Mouse (Mus musculus) liver, adult 2 months (tissue): ENCODE data around the gene Hils1.

ENCODE experiments used
- CTCF ChIP-seq: fragments of 200-500 bp; IDR thresholded peaks from 2 replicates; pipeline ENCODE4 v1.5.1; 2011; ENCODE audit warnings: low read depth, low read length, control low read depth
- POLR2A ChIP-seq: fragments of 200-500 bp; IDR thresholded peaks from 2 replicates; pipeline ENCODE4 v1.6.1; 2011; ENCODE audit warnings: low read length, control low read depth; ENCODE audit not compliant: insufficient read depth; ENCODE audit errors: extremely low read depth

DNA sequence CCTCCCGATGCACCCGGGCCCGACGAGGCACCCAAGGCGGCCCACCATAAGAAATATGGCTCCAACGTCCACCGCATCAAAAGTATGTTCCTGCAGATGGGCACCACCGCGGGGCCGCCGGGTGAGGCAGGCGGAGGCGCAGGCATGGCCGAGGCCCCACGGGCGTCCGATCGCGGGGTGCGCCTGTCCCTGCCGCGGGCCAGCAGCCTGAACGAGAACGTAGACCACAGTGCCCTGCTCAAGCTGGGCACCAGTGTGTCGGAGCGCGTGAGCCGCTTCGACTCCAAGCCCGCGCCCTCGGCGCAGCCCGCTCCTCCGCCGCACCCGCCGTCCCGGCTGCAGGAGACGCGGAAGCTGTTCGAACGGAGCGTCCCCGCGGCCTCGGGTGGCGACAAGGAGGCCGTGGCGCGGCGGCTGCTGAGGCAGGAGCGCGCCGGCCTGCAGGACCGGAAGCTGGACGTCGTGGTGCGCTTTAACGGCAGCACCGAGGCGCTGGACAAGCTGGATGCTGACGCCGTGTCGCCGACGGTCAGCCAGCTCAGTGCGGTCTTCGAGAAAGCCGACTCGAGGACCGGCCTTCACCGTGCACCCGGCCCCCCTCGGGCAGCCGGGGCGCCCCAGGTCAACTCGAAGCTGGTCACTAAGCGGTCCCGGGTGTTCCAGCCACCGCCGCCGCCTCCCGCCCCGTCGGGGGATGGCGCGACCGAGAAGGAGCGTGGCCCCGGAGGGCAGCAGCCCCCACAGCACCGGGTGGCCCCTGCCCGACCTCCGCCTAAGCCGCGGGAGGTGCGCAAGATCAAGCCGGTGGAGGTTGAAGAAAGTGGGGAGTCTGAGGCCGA is 24.5 kb downstream of the Hils1 start:
- TF ChIP-seq CTCF: no peak
- no peak for TF ChIP-seq POLR2A
